Mouse (Mus musculus): ENCODE measurements around the gene Agap1. TPM values are rescaled to one million over a fixed set of nuclear protein-coding genes. Genes with fewer than 3 reads are reported as not detected.

Agap1 gene
- polyA plus RNA-seq, 1 experiment, result 30.0 TPM

DNA sequence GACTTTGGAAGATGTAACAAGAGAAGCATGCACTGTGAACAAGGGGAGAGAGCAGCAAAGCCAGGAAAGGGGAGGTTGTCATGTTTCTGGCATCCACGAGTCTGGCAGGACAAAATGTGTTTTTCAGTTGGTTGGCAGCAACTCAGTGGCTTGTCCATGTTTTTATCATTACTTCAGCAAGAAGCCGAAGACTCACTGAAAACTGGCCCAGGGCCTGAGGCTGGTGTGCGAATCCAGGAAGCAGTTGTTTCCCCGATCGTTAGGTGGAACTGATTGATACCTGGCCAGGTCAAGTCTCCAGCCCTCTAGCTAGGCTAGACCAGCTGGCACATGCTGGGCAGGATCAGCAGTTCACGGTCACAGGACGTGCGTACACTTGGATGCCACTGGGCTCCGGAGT lies 162.7 kb downstream of the Agap1 start:
- Histone ChIP-seq H3K4me1 (ENCODE audit: control insufficient read depth, insufficient read depth, low read length) (peaks cover 19% of the 10 kb centered on the region), H3K27ac (ENCODE audit: insufficient read depth, low read depth, low read length) (no peak overlapping the region), H3K4me3 (ENCODE audit: insufficient read depth, low read depth, low read length) (no peak overlapping the region)
- WGBS, result 79% methylated on average over 9 of the region's 9 CpGs
- TF ChIP-seq CTCF (IDR thresholded peaks at IDR 0.05; ENCODE audit: insufficient read depth, low read depth, low read length) (no peak), POLR2A (IDR thresholded peaks at IDR 0.05; ENCODE audit: insufficient read depth, low read depth, low read length) (no peak)

DNA sequence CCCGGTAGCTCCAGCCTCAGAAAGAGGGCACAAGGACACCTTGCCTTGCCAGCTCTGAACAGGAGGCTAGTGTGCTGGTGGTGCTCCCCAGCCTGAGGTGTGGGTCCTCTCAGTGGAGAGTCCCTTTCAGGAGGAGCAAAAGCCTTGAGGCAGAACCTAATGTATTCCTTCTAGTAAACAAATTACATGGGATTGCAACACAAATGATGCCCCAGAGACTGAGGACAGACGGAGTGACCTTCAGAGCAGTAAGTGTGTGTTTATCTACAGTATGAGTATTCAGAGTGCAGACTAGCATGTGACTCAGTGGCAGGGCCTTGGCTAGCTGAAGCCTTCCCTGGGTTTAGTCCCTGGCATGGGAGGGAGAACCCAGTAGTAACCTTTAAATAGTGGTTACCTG lies 165.4 kb downstream of the Agap1 start:
- H3K4me3 ChIP-seq (ENCODE audit: insufficient read depth, low read depth, low read length), result no peak overlapping the region
- peaks cover 15% of the 10 kb centered on the region for H3K4me1 ChIP-seq (ENCODE audit: control insufficient read depth, insufficient read depth, low read length)
- 84% methylated on average over 2 of the region's 2 CpGs for WGBS
- no peak overlapping the region for H3K27ac ChIP-seq (ENCODE audit: insufficient read depth, low read depth, low read length)
- TF ChIP-seq POLR2A (IDR thresholded peaks at IDR 0.05; ENCODE audit: insufficient read depth, low read depth, low read length) (no peak), CTCF (IDR thresholded peaks at IDR 0.05; ENCODE audit: insufficient read depth, low read depth, low read length) (no peak)

DNA sequence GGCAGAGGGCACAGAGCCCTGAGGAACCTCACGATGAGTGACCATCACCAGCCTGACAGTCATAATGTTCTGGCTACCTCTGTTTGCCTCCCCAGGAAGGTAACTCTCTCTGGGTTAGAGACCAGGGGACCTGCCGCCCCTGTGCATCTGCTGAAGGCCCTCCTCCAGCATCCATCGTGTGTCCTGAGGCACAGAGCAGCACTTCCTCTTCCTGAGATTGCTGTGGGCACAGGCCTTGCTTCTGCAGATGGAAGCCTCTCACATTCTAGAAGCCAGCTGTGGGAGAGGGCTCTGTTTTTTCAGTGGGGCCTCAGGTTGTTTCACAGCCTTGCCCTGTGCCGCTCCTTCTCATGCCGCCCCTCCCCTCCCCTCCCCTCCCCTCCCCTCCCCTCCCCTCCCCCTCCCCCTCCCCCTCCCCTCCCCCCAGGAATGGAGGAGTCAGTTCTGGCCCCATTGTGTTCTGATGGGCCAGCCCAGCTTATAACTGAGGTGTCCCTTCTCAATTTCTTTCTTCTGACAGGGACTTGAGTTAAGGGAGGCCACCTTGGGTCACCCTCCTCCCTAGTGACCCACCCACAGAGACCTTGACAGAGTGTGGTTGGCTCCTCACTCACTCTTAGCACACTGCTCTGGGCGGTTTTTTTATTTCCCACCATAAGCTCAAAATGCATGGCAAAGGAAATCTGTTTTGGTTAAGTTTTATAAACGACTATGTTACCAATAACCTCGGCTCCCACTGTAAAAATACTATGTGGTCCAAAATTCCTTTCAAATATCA lies 166.6 kb downstream of the Agap1 start:
- Histone ChIP-seq H3K4me1 (ENCODE audit: control insufficient read depth, insufficient read depth, low read length) (peaks cover 15% of the 10 kb centered on the region), H3K27ac (ENCODE audit: insufficient read depth, low read depth, low read length) (no peak overlapping the region), H3K4me3 (ENCODE audit: insufficient read depth, low read depth, low read length) (no peak overlapping the region)
- WGBS, result 84% methylated on average over 6 of the region's 8 CpGs
- no peak for TF ChIP-seq POLR2A (IDR thresholded peaks at IDR 0.05; ENCODE audit: insufficient read depth, low read depth, low read length)
- TF ChIP-seq CTCF (IDR thresholded peaks at IDR 0.05; ENCODE audit: insufficient read depth, low read depth, low read length), result no peak

DNA sequence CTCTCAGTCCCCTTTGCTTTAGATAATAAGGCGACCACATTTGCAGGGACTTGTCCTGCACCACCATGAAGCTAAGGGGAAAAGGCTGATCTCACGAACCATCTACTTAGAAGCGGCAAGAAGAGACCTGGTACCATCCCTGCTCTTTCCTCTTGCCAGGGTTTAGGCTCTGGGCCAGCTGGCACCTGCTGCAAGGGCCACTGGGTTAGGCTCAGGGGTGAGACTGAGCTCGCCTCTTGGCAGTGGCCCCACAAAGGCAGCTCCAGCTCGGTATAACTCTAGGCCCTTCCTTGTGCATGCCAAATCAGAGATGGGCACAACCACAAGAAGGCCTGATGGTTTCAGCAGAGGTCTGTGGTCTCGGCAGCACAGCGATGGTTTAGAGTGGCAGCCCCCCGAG lies 167.3 kb downstream of the Agap1 start:
- peaks cover 20% of the 10 kb centered on the region for H3K4me1 ChIP-seq (ENCODE audit: control insufficient read depth, insufficient read depth, low read length)
- H3K27ac ChIP-seq (ENCODE audit: insufficient read depth, low read depth, low read length), result no peak overlapping the region
- TF ChIP-seq POLR2A (IDR thresholded peaks at IDR 0.05; ENCODE audit: insufficient read depth, low read depth, low read length) (no peak), CTCF (IDR thresholded peaks at IDR 0.05; ENCODE audit: insufficient read depth, low read depth, low read length) (no peak)
- H3K4me3 ChIP-seq (ENCODE audit: insufficient read depth, low read depth, low read length), result no peak overlapping the region
- 75% methylated on average over 8 of the region's 8 CpGs for WGBS

DNA sequence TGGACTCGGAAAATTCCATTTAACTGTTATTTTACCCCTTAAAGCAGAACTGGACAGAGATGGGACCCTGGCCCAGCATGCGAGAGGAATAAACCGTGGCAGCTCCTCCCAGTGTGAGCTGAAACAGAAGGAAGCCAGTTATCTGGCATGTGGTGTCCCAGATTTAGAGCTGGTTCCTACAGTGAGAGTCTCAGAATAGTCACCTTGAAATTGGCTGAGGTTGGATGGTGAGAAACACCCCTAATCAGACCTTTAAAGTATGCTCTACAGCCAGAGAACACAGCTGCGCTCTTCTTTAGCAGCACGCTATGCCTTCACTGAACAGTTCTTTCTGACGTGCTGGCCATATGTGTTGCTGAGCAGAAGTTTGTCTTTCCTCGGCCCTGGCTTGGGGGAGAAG lies 168.2 kb downstream of the Agap1 start:
- peaks cover 19% of the 10 kb centered on the region for H3K4me1 ChIP-seq (ENCODE audit: control insufficient read depth, insufficient read depth, low read length)
- WGBS, result 71% methylated on average over 7 of the region's 7 CpGs
- H3K27ac ChIP-seq (ENCODE audit: insufficient read depth, low read depth, low read length), result no peak overlapping the region

DNA sequence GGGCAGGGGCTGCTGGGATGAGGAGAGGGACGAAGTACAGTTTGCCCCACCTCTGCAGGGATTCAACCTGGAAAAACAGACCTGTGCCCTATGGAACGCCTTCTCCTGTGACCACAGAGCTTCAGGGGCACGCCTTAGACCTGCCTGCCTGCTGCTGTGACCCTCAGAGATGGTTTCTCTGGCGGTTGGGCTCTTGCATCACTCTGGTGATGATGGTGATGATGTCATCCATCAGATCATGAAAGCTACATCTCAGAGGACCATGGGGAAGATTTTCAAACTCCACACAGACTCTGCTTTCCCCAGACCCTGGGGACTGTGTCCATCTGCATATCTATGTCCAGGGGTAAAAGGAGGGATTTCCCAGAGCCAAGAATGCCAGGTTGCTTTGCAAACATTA lies 170.7 kb downstream of the Agap1 start:
- H3K4me1 ChIP-seq (ENCODE audit: control insufficient read depth, insufficient read depth, low read length), result peaks cover 30% of the 10 kb centered on the region
- 93% methylated on average over 4 of the region's 4 CpGs for WGBS
- no peak overlapping the region for H3K27ac ChIP-seq (ENCODE audit: insufficient read depth, low read depth, low read length)
- no peak overlapping the region for H3K4me3 ChIP-seq (ENCODE audit: insufficient read depth, low read depth, low read length)
- no peak for TF ChIP-seq CTCF (IDR thresholded peaks at IDR 0.05; ENCODE audit: insufficient read depth, low read depth, low read length)
- TF ChIP-seq POLR2A (IDR thresholded peaks at IDR 0.05; ENCODE audit: insufficient read depth, low read depth, low read length), result no peak

More for the DNA sequence above, 168.2 kb downstream of the Agap1 start:
- H3K4me3 ChIP-seq (ENCODE audit: insufficient read depth, low read depth, low read length), result no peak overlapping the region
- TF ChIP-seq CTCF (IDR thresholded peaks at IDR 0.05; ENCODE audit: insufficient read depth, low read depth, low read length) (no peak), POLR2A (IDR thresholded peaks at IDR 0.05; ENCODE audit: insufficient read depth, low read depth, low read length) (no peak)

DNA sequence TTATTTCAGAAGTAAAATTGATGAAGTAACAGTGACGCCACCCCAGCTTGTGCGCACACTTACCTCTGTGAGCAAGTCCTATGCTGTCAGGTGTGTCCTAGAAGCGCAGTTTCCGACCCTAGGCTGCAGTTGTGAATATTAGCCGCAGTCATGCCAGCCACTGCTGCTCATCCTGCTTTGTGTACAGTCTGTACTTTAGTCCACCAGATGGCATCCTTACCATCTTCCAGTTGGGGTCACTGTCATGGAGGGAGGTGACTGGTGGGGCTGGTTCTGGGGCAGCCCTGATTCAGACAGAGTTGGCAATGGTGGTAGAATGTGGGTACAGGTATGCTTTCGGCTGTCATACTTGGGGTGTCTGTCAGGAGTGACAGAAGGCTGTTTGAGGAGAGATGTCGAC lies 171.4 kb downstream of the Agap1 start:
- TF ChIP-seq CTCF (IDR thresholded peaks at IDR 0.05; ENCODE audit: insufficient read depth, low read depth, low read length), result no peak
- TF ChIP-seq POLR2A (IDR thresholded peaks at IDR 0.05; ENCODE audit: insufficient read depth, low read depth, low read length), result no peak
- Histone ChIP-seq H3K27ac (ENCODE audit: insufficient read depth, low read depth, low read length) (no peak overlapping the region), H3K4me3 (ENCODE audit: insufficient read depth, low read depth, low read length) (no peak overlapping the region), H3K4me1 (ENCODE audit: control insufficient read depth, insufficient read depth, low read length) (peaks cover 28% of the 10 kb centered on the region)
- WGBS, result 97% methylated on average over 7 of the region's 7 CpGs

DNA sequence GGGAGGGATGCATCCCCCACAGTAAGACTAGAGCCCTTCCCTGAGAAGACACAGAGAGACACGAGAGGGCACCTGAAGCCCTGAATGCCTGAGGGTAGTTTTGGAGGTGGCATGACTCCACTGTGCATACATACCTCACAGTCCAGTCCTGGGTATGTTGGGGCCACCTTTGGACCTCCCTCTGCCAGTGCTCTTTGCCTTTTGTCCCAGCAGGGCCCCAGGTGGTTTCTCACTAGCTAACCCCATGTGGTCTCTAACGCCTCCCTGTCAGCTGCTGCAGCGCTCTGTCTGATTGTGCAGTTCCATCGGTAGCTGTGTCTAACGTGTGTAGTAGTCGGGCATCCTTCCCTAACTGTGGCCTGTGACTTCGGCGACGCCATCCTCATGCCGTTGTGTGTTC lies 172.3 kb downstream of the Agap1 start:
- WGBS, result 61% methylated on average over 10 of the region's 10 CpGs
- no peak for TF ChIP-seq CTCF (IDR thresholded peaks at IDR 0.05; ENCODE audit: insufficient read depth, low read depth, low read length)
- TF ChIP-seq POLR2A (IDR thresholded peaks at IDR 0.05; ENCODE audit: insufficient read depth, low read depth, low read length), result no peak
- Histone ChIP-seq H3K27ac (ENCODE audit: insufficient read depth, low read depth, low read length) (no peak overlapping the region), H3K4me3 (ENCODE audit: insufficient read depth, low read depth, low read length) (no peak overlapping the region), H3K4me1 (ENCODE audit: control insufficient read depth, insufficient read depth, low read length) (peaks cover 26% of the 10 kb centered on the region)

DNA sequence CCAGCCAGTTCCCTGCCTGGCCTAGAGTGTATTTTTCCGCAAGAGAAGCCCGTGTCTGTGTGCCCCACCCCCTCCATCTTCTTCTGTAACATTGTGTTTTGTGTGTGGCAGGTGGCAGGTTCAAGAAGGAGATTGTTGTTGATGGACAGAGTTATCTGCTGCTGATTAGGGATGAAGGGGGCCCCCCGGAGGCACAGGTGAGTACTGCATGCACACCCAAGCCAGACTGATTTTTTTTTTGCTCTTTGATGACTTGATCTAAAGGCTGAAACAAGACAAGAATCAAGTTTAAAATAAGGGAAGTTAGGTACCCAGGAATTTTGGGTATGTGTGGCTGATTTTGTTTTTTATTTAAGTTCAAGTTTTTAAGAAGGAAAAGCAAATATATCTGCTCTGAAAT lies 173.0 kb downstream of the Agap1 start:
- Histone ChIP-seq H3K27ac (ENCODE audit: insufficient read depth, low read depth, low read length) (no peak overlapping the region), H3K4me1 (ENCODE audit: control insufficient read depth, insufficient read depth, low read length) (peaks cover 20% of the 10 kb centered on the region), H3K4me3 (ENCODE audit: insufficient read depth, low read depth, low read length) (no peak overlapping the region)
- TF ChIP-seq CTCF (IDR thresholded peaks at IDR 0.05; ENCODE audit: insufficient read depth, low read depth, low read length) (no peak; the same call in 1 of the 2 replicates), POLR2A (IDR thresholded peaks at IDR 0.05; ENCODE audit: insufficient read depth, low read depth, low read length) (no peak)
- 63% methylated on average over 3 of the region's 3 CpGs for WGBS
